Mouse (Mus musculus) Patski (cell line): Measurements from ENCODE around the gene Fchsd2. TPM values are rescaled to one million over a fixed set of nuclear protein-coding genes. Genes with fewer than 3 reads are reported as not detected.

Experiments
- ATAC-seq: fragments of 100-300 bp; one replicate; pipeline ENCODE4 v1.8.0; 2021
- CTCF ChIA-PET: fragments of 350-600 bp; sonication (Branson Sonifier 250); formaldehyde crosslinking; loops from one replicate; lab custom pipeline; 2022; ENCODE audit warnings: inconsistent platforms; lab: Charles Lee
- POLR2A ChIA-PET: fragments of 350-600 bp; sonication (Branson Sonifier 250); formaldehyde crosslinking; loops from one replicate; lab custom pipeline; 2022; ENCODE audit warnings: antibody characterized with exemption, inconsistent platforms; lab: Charles Lee
- DNase-seq: peaks from one replicate; pipeline ENCODE4 v3.0.0-alpha.2; 2011; ENCODE audit warnings: low read depth, low spot score
- H3K27me3 ChIP-seq: fragments of 371-371 bp; one replicate; pipeline ENCODE4 v1.5.1; 2021
- CTCF ChIP-seq: fragments of 100-300 bp; IDR thresholded peaks from one replicate; pipeline ENCODE4 v1.5.1; 2021
- in situ Hi-C: fragments of 300-500 bp; cut with MboI; formaldehyde crosslinking; loops from 3 replicates; pipeline ENCODE4 v1.11.1; 2018; ENCODE audit warnings: low pct_unique_long_range_greater_than_20kb, mixed read lengths
- polyA plus RNA-seq: library from polyadenylated mRNA; unstranded; gene quantifications from one replicate; pipeline ENCODE4 v1.2.3, GENCODE M21; 2021

Gene Fchsd2
- 14.0 TPM for polyA plus RNA-seq

GRCm38 (mm10) chr7:101092618-101093017 is at the start of gene Fchsd2:
Gene Fchsd2, plus strand, starts transcription at chr7:101092863.
- CTCF ChIA-PET = no interaction called here
- in situ Hi-C loops = no loop called here
- no peak for DNase-seq
- no peak for TF ChIP-seq CTCF
- H3K27me3 ChIP-seq = no peaks in the 10 kb centered on the region
- ATAC-seq = no peak
- POLR2A ChIA-PET = interaction anchor here (1.1 kb wide), 1 partner anchor 17 kb away, joined by 7 read pairs; no protein-coding TSS in a partner anchor

GRCm38 (mm10) chr7:101043846-101044541 is 48.7 kb upstream of the Fchsd2 start:
- DNase-seq = no peak
- H3K27me3 ChIP-seq = no peaks in the 10 kb centered on the region
- ChIA-PET CTCF (no interaction called here), POLR2A (no interaction called here)
- no peak for TF ChIP-seq CTCF
- ATAC-seq = peak; percentile 44
- in situ Hi-C loops = no loop called here

- DNase-seq (no peak), ATAC-seq (no peak)
- H3K27me3 ChIP-seq = no peaks in the 10 kb centered on the region
- in situ Hi-C loops = loop anchor here (5.0 kb wide), 2 partner anchors 61 to 101 kb away; no protein-coding TSS in a partner anchor
- CTCF ChIA-PET = interaction anchor here (1.1 to 9.3 kb wide), 2 partner anchors 13 to 59 kb away, joined by 3 to 118 read pairs; no protein-coding TSS in a partner anchor
- POLR2A ChIA-PET = no interaction called here
- no peak for TF ChIP-seq CTCF
These were observed 44.4 kb upstream of the Fchsd2 start for GRCm38 (mm10) chr7:101048247-101048646.

- no peaks in the 10 kb centered on the region for H3K27me3 ChIP-seq
- ATAC-seq (no peak), DNase-seq (no peak)
- POLR2A ChIA-PET = no interaction called here
- in situ Hi-C loops = loop anchor here (5.0 to 25.0 kb wide), 3 partner anchors 62 to 463 kb away; no protein-coding TSS in a partner anchor
- TF ChIP-seq CTCF = no peak
- CTCF ChIA-PET = interaction anchor here (1.1 to 9.3 kb wide), 3 partner anchors 11 to 104 kb away, joined by 3 to 118 read pairs (median 4); no protein-coding TSS in a partner anchor
These were observed 43.2 kb upstream of the Fchsd2 start for GRCm38 (mm10) chr7:101049326-101050087.

GRCm38 (mm10) chr7:101050724-101051550 is 41.7 kb upstream of the Fchsd2 start:
- in situ Hi-C loops = loop anchor here (25.0 kb wide), 1 partner anchor 461 kb away; no protein-coding TSS in a partner anchor
- ChIA-PET CTCF (interaction anchor here (0.9 to 9.3 kb wide), 18 partner anchors 8 to 224 kb away, joined by 3 to 118 read pairs (median 5); no protein-coding TSS in a partner anchor), POLR2A (interaction anchor here (0.8 to 2.1 kb wide), 3 partner anchors 63 to 108 kb away, joined by 3 to 7 read pairs (median 5); no protein-coding TSS in a partner anchor)
- DNase-seq (no peak), ATAC-seq (no peak)
- TF ChIP-seq CTCF = no peak
- no peaks in the 10 kb centered on the region for H3K27me3 ChIP-seq

GRCm38 (mm10) chr7:101051551-101052221 is 41.0 kb upstream of the Fchsd2 start:
- TF ChIP-seq CTCF = peak; percentile 84
- in situ Hi-C loops = loop anchor here (25.0 kb wide), 1 partner anchor 461 kb away; no protein-coding TSS in a partner anchor
- ATAC-seq (peak; percentile 39), DNase-seq (peak; percentile 33)
- CTCF ChIA-PET = interaction anchor here (0.8 to 9.3 kb wide), 22 partner anchors 9 to 259 kb away, joined by 3 to 118 read pairs (median 4); no protein-coding TSS in a partner anchor
- POLR2A ChIA-PET = interaction anchor here (0.8 to 2.1 kb wide), 3 partner anchors 63 to 108 kb away, joined by 3 to 7 read pairs (median 5); no protein-coding TSS in a partner anchor
- H3K27me3 ChIP-seq = no peaks in the 10 kb centered on the region

GRCm38 (mm10) chr7:101053136-101053535 is 39.5 kb upstream of the Fchsd2 start:
- ATAC-seq = no peak
- in situ Hi-C loops = loop anchor here (25.0 kb wide), 1 partner anchor 459 kb away; no protein-coding TSS in a partner anchor
- DNase-seq = no peak
- TF ChIP-seq CTCF = no peak
- CTCF ChIA-PET = interaction anchor here (2.9 to 9.3 kb wide), 2 partner anchors 63 to 109 kb away, joined by 9 to 118 read pairs; no protein-coding TSS in a partner anchor
- POLR2A ChIA-PET = no interaction called here
- H3K27me3 ChIP-seq = no peaks in the 10 kb centered on the region

GRCm38 (mm10) chr7:101057309-101057708 is 35.4 kb upstream of the Fchsd2 start:
- peak; percentile 39 for DNase-seq
- TF ChIP-seq CTCF = no peak
- H3K27me3 ChIP-seq = no peaks in the 10 kb centered on the region
- ATAC-seq = no peak
- ChIA-PET POLR2A (no interaction called here), CTCF (no interaction called here)
- in situ Hi-C loops = loop anchor here (5.0 to 25.0 kb wide), 2 partner anchors 320 to 455 kb away; no protein-coding TSS in a partner anchor

- TF ChIP-seq CTCF = no peak
- ATAC-seq (no peak), DNase-seq (no peak)
- H3K27me3 ChIP-seq = no peaks in the 10 kb centered on the region
- ChIA-PET POLR2A (no interaction called here), CTCF (interaction anchor here (1.4 kb wide), 1 partner anchor 186 kb away, joined by 3 read pairs; no protein-coding TSS in a partner anchor)
- in situ Hi-C loops = loop anchor here (5.0 to 25.0 kb wide), 2 partner anchors 318 to 453 kb away; no protein-coding TSS in a partner anchor
These were observed 33.5 kb upstream of the Fchsd2 start for GRCm38 (mm10) chr7:101059188-101059587.
